Mouse (Mus musculus): ENCODE measurements around the gene Gm45337.
"Not testable (repeated sequence)": the region's sequence is repeated elsewhere in the genome, so short reads cannot be mapped to it uniquely, and the experiment has no call there.

Gene Gm45337

GRCm38 (mm10) chr7:142144507-142144906 lies at the start of gene Gm45337:
TSS of gene Gm45337 (minus strand) at chr7:142144607.
- no peak for DNase-seq (ENCODE audit: low spot score in 2 of 2)

- DNase-seq (ENCODE audit: low spot score in 2 of 2) = no peak
Observed at GRCm38 (mm10) chr7:142190289-142190688, 45.9 kb upstream of the Gm45337 start, which contains the start of gene Gm10153. TSS of gene Gm10153 (minus strand) at chr7:142190389.

GRCm38 (mm10) chr7:142188156-142188555 lies 43.7 kb upstream of the Gm45337 start:
- no peak for DNase-seq (ENCODE audit: low spot score in 2 of 2)

DNA sequence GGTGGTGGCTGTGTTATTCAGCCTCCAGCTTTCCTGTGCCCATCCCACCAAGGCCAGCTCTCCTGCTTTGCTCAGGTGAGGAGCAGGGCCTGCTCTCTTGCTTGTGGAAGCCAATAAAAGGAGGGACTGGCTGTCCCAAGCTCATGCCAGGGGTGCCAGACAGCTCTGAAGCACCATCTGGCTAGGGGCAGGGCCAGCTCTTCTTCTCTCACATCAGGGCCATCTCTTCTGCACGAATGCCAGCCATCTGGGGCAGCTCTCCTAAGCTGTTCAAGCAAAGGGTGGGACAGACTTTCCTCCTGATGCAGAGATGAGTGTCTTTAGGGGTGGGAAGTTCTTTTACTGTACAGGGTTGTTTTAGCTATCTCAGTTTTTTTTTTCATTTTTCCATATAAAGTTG lies 36.6 kb upstream of the Gm45337 start:
- DNase-seq (ENCODE audit: low spot score in 2 of 2) = no peak

- no peak for DNase-seq (ENCODE audit: low spot score in 2 of 2)
Observed at GRCm38 (mm10) chr7:142178685-142179084, 34.3 kb upstream of the Gm45337 start.

DNA sequence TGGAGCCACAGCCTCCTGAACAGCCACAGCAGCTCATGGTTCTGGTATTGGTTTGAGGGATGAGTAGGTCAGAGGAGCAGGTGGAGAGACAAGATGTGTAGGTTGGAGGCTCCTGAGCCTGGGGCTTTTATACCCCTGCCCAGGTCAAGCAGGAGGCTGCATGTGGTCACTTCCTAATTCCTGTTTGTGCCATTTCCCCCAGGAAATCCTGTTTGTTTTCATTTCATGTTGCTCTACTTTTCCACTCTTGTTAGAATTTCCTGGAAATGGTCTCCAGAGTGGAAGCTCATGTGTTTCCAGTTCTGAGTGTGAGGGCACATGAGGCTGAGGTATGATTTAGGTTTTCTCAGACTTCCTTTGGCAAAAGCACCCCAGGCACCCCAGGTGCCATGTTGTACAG lies 31.5 kb upstream of the Gm45337 start, which contains the start of gene Krtap5-2:
Gene Krtap5-2 (minus strand): TSS at position 101 of the 400 bp plus-strand sequence.
- not testable (repeated sequence) for DNase-seq (ENCODE audit: low spot score in 2 of 2)

DNA sequence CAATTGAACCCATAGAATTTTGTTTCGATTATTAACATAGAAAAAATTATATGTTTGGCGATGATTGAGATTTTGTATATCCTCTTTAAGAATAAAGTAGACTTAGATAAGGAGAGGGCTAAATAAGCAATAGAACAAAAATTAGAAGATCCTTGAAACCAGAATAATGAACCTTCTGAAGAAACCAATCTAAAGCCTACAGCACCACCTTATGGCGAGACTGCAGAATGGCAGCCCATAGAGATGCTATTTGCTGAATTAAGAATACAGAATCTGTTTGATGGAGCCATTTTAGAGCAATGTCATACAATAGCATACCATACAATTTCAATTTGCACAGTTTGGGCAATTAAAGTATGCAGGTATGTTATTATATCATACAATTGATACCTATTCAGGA lies 25.4 kb upstream of the Gm45337 start:
- no peak for DNase-seq (ENCODE audit: low spot score in 2 of 2)

DNA sequence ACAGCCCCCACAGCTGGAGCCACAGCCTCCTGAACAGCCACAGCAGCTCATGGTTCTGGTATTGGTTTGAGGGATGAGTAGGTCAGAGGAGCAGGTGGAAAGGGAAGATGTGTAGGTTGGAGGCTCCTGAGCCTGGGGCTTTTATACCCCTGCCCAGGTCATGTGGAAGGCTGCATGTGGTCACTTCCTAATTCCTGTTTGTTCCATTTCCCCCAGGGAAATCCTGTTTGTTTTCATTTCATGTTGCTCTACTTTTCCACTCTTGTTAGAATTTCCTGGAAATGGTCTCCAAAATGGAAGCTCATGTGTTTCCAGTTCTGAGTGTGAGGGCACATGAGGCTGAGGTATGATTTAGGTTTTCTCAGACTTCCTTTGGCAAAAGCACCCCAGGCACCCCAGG lies 21.2 kb upstream of the Gm45337 start, which contains the start of gene Gm4553:
Gene Gm4553 (minus strand): TSS at position 101 of the 400 bp plus-strand sequence.
- not testable (repeated sequence) for DNase-seq (ENCODE audit: low spot score in 2 of 2)

GRCm38 (mm10) chr7:142159366-142159765 lies 15.0 kb upstream of the Gm45337 start:
- DNase-seq (ENCODE audit: low spot score in 2 of 2) = no peak

DNA sequence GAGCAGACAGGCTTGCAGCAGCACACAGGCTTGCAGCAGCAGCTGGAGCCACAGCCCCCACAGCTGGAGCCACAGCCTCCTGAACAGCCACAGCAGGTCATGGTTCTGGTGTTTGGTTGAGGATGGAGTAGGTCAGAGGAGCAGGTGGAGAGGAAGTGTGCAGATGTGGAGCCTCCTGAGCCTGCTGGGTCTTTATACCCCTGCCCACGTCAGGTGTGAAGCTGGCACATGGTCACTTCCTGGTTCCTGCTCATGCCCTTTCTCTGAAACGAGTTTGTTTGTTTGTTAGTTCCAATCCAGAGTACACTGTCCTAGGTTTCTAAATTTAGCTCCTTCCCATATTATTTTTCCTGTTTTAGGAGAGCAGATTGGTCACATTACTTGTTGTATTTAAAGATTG lies 12.6 kb upstream of the Gm45337 start, which contains the start of gene Gm29735:
Gene Gm29735 (minus strand): TSS at position 101 of the 400 bp plus-strand sequence.
- not testable (repeated sequence) for DNase-seq (ENCODE audit: low spot score in 2 of 2)

- no peak for DNase-seq (ENCODE audit: low spot score in 2 of 2)
Observed at GRCm38 (mm10) chr7:142155308-142155707, 10.9 kb upstream of the Gm45337 start.

DNA sequence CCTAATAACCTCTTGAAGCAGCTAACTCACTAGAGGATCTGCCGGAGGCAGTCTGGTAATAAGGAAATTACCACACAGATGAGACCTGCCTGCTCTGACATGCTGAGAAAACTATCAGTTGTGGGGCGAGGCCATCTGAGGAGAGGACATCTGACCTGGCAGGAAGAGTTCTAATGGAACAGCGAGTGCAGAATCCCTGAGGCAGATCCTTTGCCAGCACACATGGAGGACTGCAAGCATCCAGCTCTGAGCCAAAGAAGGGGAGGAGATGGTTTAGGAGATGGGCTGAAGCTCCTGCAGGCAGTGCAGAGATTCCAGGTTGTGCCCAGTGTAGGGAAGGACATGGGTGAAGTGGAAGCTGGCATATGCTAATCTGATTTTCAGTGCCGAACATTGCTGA lies 7.8 kb upstream of the Gm45337 start:
- DNase-seq (ENCODE audit: low spot score in 2 of 2) = no peak

DNA sequence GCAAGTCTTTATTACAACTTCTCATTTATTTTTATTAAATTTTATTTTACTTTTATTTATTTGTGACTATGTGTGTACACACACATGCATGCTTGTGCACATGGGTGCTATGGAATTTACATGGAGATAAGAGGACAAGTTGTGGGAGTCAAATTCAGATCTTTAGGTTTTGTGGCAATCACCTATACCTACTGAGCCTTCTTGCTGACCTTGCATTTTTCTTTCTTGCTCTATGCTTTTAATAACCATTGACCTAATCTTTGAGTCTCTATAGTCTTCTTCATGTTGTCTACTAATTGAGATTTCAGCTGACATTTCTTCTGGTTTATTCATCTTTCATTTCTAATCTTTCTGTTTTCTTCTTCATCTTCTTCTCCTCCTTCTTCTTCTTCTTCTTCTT lies 4.2 kb upstream of the Gm45337 start:
- no peak for DNase-seq (ENCODE audit: low spot score in 2 of 2)

- peak in 1 of 2 experiments; percentile 38 for DNase-seq (ENCODE audit: low spot score in 2 of 2)
Observed at GRCm38 (mm10) chr7:142146033-142146432, 1.6 kb upstream of the Gm45337 start.

DNA sequence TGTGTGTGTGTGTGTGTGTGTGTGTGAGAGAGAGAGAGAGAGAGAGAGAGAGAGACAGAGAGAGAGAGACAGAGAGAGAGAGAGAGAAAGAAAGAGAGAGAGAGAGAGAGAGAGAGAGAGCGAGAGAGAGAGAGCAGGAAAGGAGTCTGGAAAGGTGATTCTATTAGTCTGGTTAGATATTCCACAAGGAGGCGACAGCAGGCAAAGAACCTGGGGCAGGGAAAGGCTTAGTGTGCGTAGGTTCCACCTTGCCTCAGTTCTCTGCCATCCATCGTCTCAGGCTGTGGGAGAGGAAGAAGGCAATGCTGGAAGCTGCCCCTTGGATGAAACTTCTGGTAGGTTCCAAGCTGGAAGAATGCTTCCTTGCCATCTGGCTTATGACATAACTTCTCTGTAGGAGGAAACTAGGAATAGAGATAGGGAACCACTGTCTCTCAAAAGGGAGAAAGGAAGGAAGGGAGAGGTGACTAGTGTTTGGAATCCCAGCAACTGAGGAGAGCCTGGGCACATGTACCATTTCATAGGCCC lies 1.1 kb upstream of the Gm45337 start:
- DNase-seq (ENCODE audit: low spot score in 2 of 2) = peak in 1 of 2 experiments; percentile 37

GRCm38 (mm10) chr7:142143506-142144010 lies 849 bp downstream of the Gm45337 start:
- not testable (repeated sequence) for DNase-seq (ENCODE audit: low spot score in 2 of 2)

GRCm38 (mm10) chr7:142140696-142141095 lies 3.7 kb downstream of the Gm45337 start:
- DNase-seq (ENCODE audit: low spot score in 2 of 2) = no peak

- not testable (repeated sequence) for DNase-seq (ENCODE audit: low spot score in 2 of 2)
Observed at GRCm38 (mm10) chr7:142135934-142136333, 8.5 kb downstream of the Gm45337 start, which contains the start of gene Gm39115. TSS of gene Gm39115 (minus strand) at chr7:142136034.

GRCm38 (mm10) chr7:142134206-142134995 lies 10.0 kb downstream of the Gm45337 start:
- DNase-seq (ENCODE audit: low spot score in 2 of 2) = peak in 1 of 2 experiments; percentile 17

- DNase-seq (ENCODE audit: low spot score in 2 of 2) = no peak
Observed at GRCm38 (mm10) chr7:142128843-142129242, 15.6 kb downstream of the Gm45337 start.

DNA sequence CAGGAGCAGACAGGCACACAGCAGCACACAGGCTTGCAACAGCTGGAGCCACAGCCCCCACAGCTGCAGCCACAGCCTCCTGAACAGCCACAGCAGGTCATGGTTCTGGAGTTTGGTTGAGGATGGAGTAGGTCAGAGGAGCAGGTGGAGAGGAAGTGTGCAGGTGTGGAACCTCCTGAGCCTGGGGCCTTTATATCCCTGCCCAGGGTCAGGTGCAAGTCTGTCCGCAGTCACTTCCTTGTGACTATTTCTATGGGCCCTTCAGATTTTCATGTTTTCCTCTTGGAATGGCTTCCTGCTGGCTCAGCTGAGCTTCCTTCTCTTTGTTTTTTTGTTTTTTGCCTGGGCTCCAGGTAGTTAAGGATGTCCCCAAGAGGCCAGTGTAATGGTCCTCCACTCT lies 23.8 kb downstream of the Gm45337 start, which contains the start of gene Gm45618:
Gene Gm45618 (minus strand): TSS at position 101 of the 400 bp plus-strand sequence.
- DNase-seq (ENCODE audit: low spot score in 2 of 2) = not testable (repeated sequence)

GRCm38 (mm10) chr7:142119632-142120031 lies 24.8 kb downstream of the Gm45337 start:
- no peak for DNase-seq (ENCODE audit: low spot score in 2 of 2)
